Mouse (Mus musculus): ENCODE measurements around the gene Dstyk.

Gene Dstyk

GRCm38 (mm10) chr1:132388813-132389803 lies 28.2 kb upstream of the Dstyk start:
- DNase-seq (ENCODE audit: low spot score), result no peak

DNA sequence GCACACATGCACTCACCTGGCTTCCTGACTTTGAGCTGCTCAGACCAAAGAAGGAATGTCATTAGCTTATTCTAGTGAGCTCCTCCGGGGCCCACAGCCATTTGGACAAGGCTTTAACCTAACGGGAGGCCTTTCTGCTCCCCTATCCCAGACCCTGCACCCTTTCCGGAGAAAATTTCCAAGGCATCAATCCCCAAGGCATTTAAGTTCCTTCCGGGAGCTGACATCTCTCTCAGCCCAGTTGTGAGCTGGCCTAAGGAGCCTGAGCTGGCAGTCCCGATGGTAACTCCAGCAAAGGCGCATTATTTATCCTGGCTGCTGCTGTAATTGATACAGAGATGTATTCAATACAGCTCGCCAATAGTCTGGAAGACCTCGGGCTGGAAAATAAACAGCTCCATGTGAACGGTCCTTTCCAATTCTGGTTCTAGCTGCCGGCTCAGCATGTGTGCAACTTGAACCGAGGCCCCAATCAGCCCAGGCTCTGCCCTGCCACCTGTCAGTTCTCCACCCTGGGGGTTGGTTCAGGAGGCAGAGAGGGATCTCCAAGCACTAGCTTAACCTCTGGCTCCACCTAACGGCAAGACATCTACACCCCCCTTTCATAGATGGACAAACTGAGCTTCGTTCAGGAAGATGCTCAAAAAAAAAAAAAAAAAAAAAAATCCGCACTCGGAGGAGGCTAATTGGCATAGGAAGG lies 27.3 kb upstream of the Dstyk start:
- no peak for DNase-seq (ENCODE audit: low spot score)

GRCm38 (mm10) chr1:132390691-132391579 lies 26.4 kb upstream of the Dstyk start, which contains the start of gene Tmcc2:
TSS of gene Tmcc2 (minus strand) at chr1:132391281.
- peak; percentile 38 for DNase-seq (ENCODE audit: low spot score)

- peak; percentile 80 for DNase-seq (ENCODE audit: low spot score)
Observed at GRCm38 (mm10) chr1:132391580-132392022, 25.8 kb upstream of the Dstyk start.

DNA sequence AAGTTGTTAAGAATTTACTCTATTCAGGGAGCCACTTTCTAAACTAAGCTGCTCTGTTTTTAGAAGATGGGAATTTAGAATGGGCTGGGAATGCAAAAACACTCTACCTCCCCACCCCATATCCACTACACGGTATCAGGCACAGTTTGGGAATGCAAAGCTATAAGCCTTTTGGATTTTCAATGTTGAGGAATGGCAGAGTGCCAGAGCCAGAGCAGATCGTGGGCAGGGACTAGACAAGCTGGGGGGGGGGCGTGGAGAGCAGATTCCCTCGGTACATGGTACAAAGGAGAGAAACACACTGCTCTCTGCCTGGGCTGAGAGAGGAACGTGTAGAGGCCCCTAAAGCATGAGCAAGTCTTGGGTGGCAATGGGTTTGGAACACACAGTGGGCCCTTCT lies 24.5 kb upstream of the Dstyk start:
- DNase-seq (ENCODE audit: low spot score), result no peak

- no peak for DNase-seq (ENCODE audit: low spot score)
Observed at GRCm38 (mm10) chr1:132396705-132397104, 20.6 kb upstream of the Dstyk start.

GRCm38 (mm10) chr1:132400538-132400937 lies 16.8 kb upstream of the Dstyk start:
- no peak for DNase-seq (ENCODE audit: low spot score)

DNA sequence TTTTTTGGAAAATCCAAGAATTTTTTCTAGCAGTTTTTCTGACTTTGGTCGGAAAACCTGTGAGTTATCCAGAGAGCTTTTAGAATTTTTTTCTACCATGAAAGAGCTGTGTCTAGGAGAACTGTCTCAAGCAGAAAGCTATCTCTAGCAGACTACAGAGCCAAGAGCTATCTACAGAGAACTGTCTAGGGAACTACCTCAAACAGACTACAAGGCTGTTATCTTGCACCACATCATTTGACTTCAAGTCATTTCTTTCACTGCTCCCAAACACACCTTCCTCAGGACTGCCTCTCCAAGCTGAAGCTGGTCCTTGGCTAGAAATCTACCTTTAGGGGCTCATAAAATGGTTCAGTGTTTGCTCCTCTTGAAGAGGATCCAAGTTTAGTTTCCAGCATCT lies 15.5 kb upstream of the Dstyk start:
- no peak for DNase-seq (ENCODE audit: low spot score)

DNA sequence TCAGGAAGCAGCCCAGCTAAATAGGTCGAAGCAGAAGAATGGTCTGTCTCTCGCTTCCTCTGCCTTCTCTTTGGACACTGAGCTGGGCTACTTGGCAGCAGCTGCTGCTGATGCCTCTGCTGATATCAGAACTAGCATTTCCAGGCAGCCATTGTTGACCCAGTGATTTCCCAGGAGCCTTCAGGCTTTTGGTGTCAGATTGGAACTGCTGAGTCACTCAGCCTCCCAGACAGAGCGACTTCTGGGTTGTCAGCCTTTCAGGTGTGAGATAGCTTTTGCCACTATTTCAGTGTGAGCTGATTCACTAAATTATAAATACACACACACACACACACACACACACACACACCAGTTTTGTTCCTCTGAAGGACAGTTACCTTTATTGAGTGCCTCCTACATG lies 6.7 kb upstream of the Dstyk start:
- DNase-seq (ENCODE audit: low spot score), result no peak

DNA sequence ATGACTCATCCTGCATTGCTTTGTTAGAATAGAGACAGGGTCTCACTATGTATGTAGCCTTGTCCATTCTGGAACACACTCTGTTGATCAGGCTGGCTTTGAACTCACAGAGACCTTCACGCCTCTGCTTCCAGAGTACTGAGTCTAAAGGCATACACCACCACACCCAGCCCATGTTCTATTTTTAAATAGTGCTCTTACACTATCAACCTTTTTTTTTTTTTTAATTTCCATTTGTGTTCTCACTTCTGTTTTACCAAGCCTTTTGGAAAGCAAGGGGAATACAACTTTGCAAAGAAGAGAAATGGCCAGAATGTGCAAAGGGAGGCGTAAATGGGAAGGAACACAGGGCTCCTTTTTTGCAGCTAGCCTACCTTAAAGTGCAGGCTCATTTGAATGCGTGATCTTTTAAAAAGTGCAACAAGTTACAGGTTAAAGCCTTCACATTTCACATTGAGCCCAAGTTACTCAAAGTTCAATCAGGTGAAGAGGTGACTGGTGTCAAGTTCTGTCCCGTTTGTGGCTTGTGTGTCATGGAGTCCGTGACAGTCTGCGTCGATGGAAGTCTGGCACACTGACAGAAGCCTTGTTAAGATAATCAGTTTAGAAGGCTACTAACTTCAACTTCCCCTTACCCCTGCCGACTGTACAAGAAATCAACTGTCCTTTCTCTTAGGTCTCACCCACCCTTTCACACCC lies 962 bp upstream of the Dstyk start:
- DNase-seq (ENCODE audit: low spot score), result no peak

DNA sequence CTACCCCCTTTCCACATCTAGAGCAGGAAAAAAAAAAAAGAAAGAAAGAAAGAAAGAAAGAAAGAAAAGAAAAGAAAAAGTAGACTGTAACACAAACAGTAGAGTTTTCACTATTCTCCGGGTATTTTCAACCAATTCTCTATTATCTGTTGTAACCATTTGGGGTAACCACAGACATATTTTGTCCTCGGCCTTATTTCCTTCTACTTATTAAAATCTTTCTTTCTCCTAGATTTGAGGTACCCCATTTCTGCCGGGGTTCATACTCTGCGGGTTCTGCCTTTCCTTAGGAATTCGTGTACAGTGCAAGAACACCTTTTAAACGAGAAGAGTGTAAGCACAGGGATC lies 438 bp upstream of the Dstyk start:
- DNase-seq (ENCODE audit: low spot score), result no peak

DNA sequence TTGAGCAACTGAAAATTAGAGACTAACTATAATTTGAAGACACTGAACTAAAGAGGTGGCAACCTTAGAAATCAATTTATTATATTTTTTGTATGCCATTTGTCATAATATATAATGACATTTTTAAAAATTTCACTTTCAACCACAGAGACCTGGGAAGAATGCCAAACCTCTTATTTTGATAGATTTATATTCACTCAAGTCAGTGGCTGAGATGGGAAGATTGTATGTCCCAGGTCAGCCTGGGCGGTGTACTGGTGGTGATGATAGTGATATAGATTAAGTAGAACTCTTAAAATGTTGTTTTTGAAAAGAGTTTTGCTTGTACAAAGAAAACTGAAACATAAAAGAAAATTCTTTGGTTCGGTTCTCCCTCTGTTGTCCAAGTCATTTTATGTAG lies 2.9 kb downstream of the Dstyk start:
- no peak for DNase-seq (ENCODE audit: low spot score)

DNA sequence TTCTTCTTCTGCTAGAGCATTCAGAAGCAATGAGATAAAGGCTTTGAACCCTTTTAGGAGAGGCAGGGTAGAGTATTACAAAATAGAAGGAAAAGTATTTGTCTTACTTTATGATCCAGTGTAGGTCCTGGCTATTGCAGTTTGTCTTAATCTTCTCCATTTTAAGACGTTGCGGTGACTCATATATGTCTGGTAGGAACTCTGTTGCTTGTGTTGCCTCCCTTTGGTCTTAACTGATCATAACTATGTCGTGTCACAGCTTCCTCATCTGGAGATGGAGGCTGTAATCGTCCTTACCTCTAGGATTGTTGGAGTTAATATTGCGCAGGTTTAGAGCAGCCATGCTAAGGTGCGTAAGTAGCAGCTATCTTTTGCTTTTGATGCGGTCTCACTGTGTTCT lies 3.3 kb downstream of the Dstyk start:
- no peak for DNase-seq (ENCODE audit: low spot score)

GRCm38 (mm10) chr1:132422912-132423696 lies 5.7 kb downstream of the Dstyk start:
- no peak for DNase-seq (ENCODE audit: low spot score)

DNA sequence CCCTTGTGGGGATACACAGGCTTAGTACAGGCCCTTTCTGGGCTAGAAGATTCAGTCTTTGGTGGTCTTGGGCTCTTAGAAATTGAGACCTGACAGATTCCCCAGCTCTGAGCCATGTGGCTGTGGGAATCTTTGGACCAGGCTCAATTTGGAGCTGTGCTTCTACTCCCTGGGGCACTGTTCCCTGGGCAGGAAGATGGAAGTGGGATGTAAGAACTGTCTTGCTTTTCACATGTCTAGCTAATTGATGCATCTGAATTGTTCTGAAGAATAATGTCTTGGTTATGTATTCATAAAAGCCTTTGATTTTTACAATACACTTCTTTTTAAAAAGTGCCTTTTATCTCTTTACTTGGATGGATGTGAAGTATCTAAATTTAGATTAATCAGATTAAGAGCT lies 8.2 kb downstream of the Dstyk start:
- DNase-seq (ENCODE audit: low spot score), result no peak

DNA sequence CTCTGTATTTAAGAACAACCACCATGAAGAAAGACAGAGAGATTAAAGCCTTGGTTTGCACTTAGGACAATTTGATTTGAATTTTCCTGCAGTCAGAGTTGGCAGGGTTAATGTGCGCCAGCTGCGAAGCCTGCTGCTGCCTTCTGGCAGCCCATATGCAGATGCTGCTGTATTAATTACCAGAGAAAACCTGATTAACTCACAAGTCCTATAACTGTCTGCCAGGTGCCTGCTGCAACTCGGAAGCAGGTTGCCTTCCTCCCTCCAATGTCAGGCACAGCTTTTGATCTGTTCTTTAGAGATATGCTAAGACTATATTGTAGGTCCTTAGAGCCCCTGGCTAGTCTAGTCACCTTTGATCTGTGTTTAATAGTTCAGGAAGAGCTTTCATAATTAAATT lies 13.5 kb downstream of the Dstyk start:
- no peak for DNase-seq (ENCODE audit: low spot score)

DNA sequence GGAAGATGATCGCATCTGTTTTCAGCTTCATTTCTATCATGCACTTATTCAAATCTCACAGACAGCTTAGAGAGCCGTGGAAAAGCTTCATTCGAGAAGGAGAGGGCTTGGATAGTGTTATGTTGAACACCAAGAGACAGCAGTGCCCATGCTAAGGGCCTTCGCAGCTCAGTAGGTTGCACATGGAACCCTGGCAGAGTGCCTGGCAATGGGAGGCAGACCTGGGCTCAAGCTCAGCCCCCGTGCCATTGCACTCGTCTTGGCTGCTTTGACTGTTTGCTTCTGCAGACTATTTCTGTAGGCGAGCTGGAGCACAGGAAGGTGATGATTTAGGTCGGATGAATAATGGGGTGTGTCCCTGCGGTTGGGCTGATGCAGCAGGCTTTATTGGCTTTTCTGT lies 14.4 kb downstream of the Dstyk start:
- peak; percentile 16 for DNase-seq (ENCODE audit: low spot score)

DNA sequence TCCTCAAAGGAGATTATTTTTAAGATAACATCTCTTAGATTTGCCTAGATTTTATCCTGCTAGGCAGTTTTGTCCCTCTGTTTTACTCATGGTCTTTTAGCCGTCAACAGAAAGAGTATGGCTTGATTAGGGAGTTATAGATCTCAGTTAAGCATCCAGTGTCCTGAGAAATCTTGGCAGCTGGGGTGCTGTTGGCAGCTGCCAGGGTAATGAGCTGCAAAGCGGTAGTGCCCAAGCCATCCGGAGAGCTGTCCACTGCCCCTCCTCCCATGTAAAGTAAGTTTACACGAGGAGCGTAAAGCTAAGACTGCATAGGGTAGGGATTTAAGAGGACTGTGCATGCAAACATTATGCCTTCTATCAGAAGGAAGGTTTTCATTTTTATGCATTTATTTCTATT lies 16.0 kb downstream of the Dstyk start:
- DNase-seq (ENCODE audit: low spot score), result no peak

DNA sequence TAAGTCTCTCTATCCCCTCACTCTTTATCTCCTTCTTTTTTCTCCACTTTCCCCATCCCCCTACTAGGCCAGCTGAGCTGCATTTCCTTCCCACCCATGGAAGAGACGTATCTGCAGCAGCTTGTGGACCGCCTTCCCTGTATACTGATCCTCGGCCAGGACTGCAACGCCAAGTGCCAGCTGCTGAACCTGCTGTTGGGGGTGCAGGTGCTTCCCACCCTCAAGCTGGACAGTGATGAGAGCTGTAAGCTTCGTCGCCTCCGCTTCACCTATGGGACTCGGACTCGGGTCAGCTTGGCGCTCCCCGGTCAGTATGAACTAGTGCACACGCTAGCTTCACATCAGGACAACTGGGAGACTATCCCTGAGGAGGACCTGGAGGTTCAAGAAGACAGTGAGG lies 16.7 kb downstream of the Dstyk start:
- no peak for DNase-seq (ENCODE audit: low spot score)

GRCm38 (mm10) chr1:132436320-132436958 lies 19.1 kb downstream of the Dstyk start:
- DNase-seq (ENCODE audit: low spot score), result no peak
